Mouse (Mus musculus) C2C12 (cell line): ENCODE data around the gene Olfr996. TPM values are rescaled to one million over a fixed set of nuclear protein-coding genes. Genes with fewer than 3 reads are reported as not detected.

Experiments used
- H3K27me3 ChIP-seq: one replicate; pipeline ENCODE4 v1.6.1; 2011; ENCODE audit not compliant: control insufficient read depth, insufficient read depth, insufficient read length
- H3K36me3 ChIP-seq: one replicate; pipeline ENCODE4 v1.6.1; 2011; ENCODE audit not compliant: control insufficient read depth, insufficient read depth
- H3K4me3 ChIP-seq: one replicate; pipeline ENCODE4 v1.5.1; 2011; ENCODE audit warnings: mild to moderate bottlenecking, control low read depth; ENCODE audit not compliant: poor library complexity, insufficient read depth, severe bottlenecking
- H3K79me2 ChIP-seq: one replicate; pipeline ENCODE4 v1.6.1; 2011; ENCODE audit not compliant: control insufficient read depth, insufficient read depth
- H3K79me3 ChIP-seq: one replicate; pipeline ENCODE4 v1.6.1; 2011; ENCODE audit warnings: low read depth, control low read depth
- H3ac ChIP-seq: one replicate; pipeline ENCODE3; 2011; ENCODE audit warnings: low read depth; ENCODE audit not compliant: control insufficient read depth, insufficient read length
- CTCF ChIP-seq: IDR thresholded peaks from one replicate; pipeline ENCODE4 v1.5.1; 2011; ENCODE audit not compliant: control insufficient read depth, insufficient read depth, insufficient read length
- FOSL1 ChIP-seq: IDR thresholded peaks from one replicate; pipeline ENCODE4 v1.8.0; 2011; ENCODE audit warnings: mild to moderate bottlenecking, low read length; ENCODE audit not compliant: poor library complexity, insufficient read depth, severe bottlenecking
- MYOG ChIP-seq: IDR thresholded peaks from one replicate; pipeline ENCODE4 v1.6.1; 2011; ENCODE audit not compliant: control insufficient read depth, insufficient read length; ENCODE audit errors: extremely low read depth
- USF1 ChIP-seq: IDR thresholded peaks from one replicate; pipeline ENCODE4 v1.6.1; 2011; ENCODE audit warnings: low read depth, mild to moderate bottlenecking, control low read depth, moderate library complexity
- polyA plus RNA-seq: library from polyadenylated mRNA; unstranded; fragments of >200 nt; fragmentation: generic; extraction: Trizol; gene quantifications from one replicate; pipeline ENCODE4 v1.2.1, GENCODE M21; 2012; ENCODE audit warnings: missing spikeins

Gene Olfr996
- polyA plus RNA-seq, 1 experiment, result not detected

DNA sequence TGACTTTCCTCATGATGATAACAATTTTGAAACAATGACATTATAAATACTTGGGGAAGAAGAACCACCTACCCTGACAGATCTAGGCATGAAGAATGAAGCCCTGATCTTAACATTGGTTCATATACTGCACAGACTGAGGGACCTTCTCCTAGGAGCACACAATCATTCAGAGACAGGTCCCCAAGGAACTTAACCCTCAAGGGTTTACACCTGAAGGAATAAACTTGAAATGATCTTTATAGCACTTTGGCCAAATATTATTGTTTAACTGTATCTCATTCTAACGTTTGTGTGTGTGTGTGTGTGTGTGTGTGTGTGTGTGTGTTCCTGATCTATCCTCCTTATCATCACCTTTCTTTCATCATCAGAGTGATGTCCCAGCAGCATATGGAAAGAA, 32.8 kb downstream of the Olfr996 start, which contains the start of gene Olfr1000:
Olfr1000 (minus strand) TSS at position 101 of the 400 bp plus-strand sequence.
- TF ChIP-seq MYOG, result no peak
- no peak for TF ChIP-seq CTCF
- TF ChIP-seq FOSL1, result no peak
- no peak for TF ChIP-seq USF1
- Histone ChIP-seq H3K4me3 (no peak within 1 kb of the TSS), H3K79me3 (no peaks in the 10 kb centered on the region), H3K36me3 (no peaks in the 10 kb centered on the region), H3K79me2 (no peaks in the 10 kb centered on the region), H3K27me3 (no peaks in the 10 kb centered on the region), H3ac (no peak within 1 kb of the TSS)

Other genes with a start within 250 kb of the Olfr996 start
- not detected for gene Olfr987, start 239.9 kb upstream of the Olfr996 start, polyA plus RNA-seq
- gene Olfr988, start 216.0 kb upstream of the Olfr996 start, polyA plus RNA-seq, result not detected
- not detected for gene Olfr992, start 169.7 kb upstream of the Olfr996 start, polyA plus RNA-seq
- gene Olfr993, start 164.3 kb upstream of the Olfr996 start, polyA plus RNA-seq, result not detected
- gene Olfr994, start 142.8 kb upstream of the Olfr996 start, polyA plus RNA-seq, result not detected
- not detected for gene Olfr995, start 135.6 kb upstream of the Olfr996 start, polyA plus RNA-seq
- gene 4833423E24Rik, start 60.2 kb upstream of the Olfr996 start, polyA plus RNA-seq, result not detected
- not detected for gene Olfr998, start 9.7 kb downstream of the Olfr996 start, polyA plus RNA-seq
- gene Olfr1000, start 32.7 kb downstream of the Olfr996 start, polyA plus RNA-seq, result not detected
- not detected for gene Olfr1002, start 71.5 kb downstream of the Olfr996 start, polyA plus RNA-seq
- not detected for gene Olfr154, start 85.2 kb downstream of the Olfr996 start, polyA plus RNA-seq
- not detected for gene Olfr1006, start 99.6 kb downstream of the Olfr996 start, polyA plus RNA-seq
- gene Olfr1008, start 110.2 kb downstream of the Olfr996 start, polyA plus RNA-seq, result not detected
- gene Olfr1009, start 136.2 kb downstream of the Olfr996 start, polyA plus RNA-seq, result not detected
- not detected for gene Olfr1012, start 183.6 kb downstream of the Olfr996 start, polyA plus RNA-seq
- not detected for gene Olfr1013, start 187.9 kb downstream of the Olfr996 start, polyA plus RNA-seq
- gene Olfr1014, start 193.5 kb downstream of the Olfr996 start, polyA plus RNA-seq, result not detected
- gene Olfr1015, start 202.8 kb downstream of the Olfr996 start, polyA plus RNA-seq, result not detected
- gene Olfr1016, start 223.3 kb downstream of the Olfr996 start, polyA plus RNA-seq, result not detected
- not detected for gene Olfr1018, start 239.3 kb downstream of the Olfr996 start, polyA plus RNA-seq